8 mouse cellular contexts compared by ENCODE assay signal in genomic region chr11:73176186-73176585, GRCm38 (mm10). TPM values are rescaled to one million over a fixed set of nuclear protein-coding genes. Genes with fewer than 3 reads are reported as not detected.
DNase-seq lines count a peak whose midpoint lies in the region; ATAC-seq and TF ChIP-seq lines count a peak whose summit lies in the region.

No protein-coding gene starts in this region.

- H3K9me3 ChIP-seq in kidney, postnatal 0 days (replicated peaks; ENCODE audit: low read length): no peaks in the 10 kb centered on the region
- no peaks in the 10 kb centered on the region for H3K9me3 ChIP-seq in hindbrain, embryonic 14.5 days (ENCODE audit: control insufficient read depth, low read length)
- no peaks in the 10 kb centered on the region for H3K9me3 ChIP-seq in midbrain, embryonic 16.5 days (replicated peaks; ENCODE audit: control insufficient read depth, low read length, poor library complexity, severe bottlenecking)

- WGBS in kidney, postnatal 0 days: 1% methylated on average over 15 of the region's 15 CpGs
- WGBS in hindbrain, embryonic 14.5 days: under 1% methylated on average over 15 of the region's 15 CpGs
- WGBS in midbrain, embryonic 16.5 days: under 1% methylated on average over 15 of the region's 15 CpGs

- H3K27ac ChIP-seq in kidney, postnatal 0 days: peak overlapping the region; percentile 98
- peak overlapping the region; percentile 70 for H3K27ac ChIP-seq in bone marrow macrophage, adult 2 months (ENCODE audit: insufficient read depth, low read depth, low read length)
- peak overlapping the region; percentile 86 for H3K27ac ChIP-seq in hindbrain, embryonic 14.5 days
- peak overlapping the region; percentile 83 for H3K27ac ChIP-seq in midbrain, embryonic 16.5 days (ENCODE audit: low read length)

- H3K36me3 ChIP-seq in kidney, postnatal 0 days (ENCODE audit: insufficient read depth, low read length): peaks cover 3% of the 10 kb centered on the region; the same call in 1 of the 2 replicates
- peaks cover 20% of the 10 kb centered on the region for H3K36me3 ChIP-seq in hindbrain, embryonic 14.5 days (replicated peaks; ENCODE audit: control insufficient read depth, insufficient read depth)
- peaks cover 3% of the 10 kb centered on the region; the same call in 1 of the 2 replicates for H3K36me3 ChIP-seq in midbrain, embryonic 16.5 days (ENCODE audit: control insufficient read depth, insufficient read depth, low read length)

- peak overlapping the region; percentile 98 for H3K4me3 ChIP-seq in kidney, postnatal 0 days (replicated peaks; ENCODE audit: low read depth, low read length)
- peak overlapping the region; percentile 99 for H3K4me3 ChIP-seq in bone marrow macrophage, adult 2 months (ENCODE audit: insufficient read depth, low read length)
- H3K4me3 ChIP-seq in hindbrain, embryonic 14.5 days (replicated peaks; ENCODE audit: low read length): peak overlapping the region; percentile 98
- H3K4me3 ChIP-seq in midbrain, embryonic 16.5 days (ENCODE audit: low read depth, low read length): peak overlapping the region; percentile 82

- H3K27me3 ChIP-seq in kidney, postnatal 0 days (ENCODE audit: insufficient read depth, low read length): no peaks in the 10 kb centered on the region
- no peaks in the 10 kb centered on the region for H3K27me3 ChIP-seq in hindbrain, embryonic 14.5 days (ENCODE audit: control insufficient read depth, insufficient read depth, low read length)
- no peaks in the 10 kb centered on the region for H3K27me3 ChIP-seq in midbrain, embryonic 16.5 days (ENCODE audit: control insufficient read depth, insufficient read depth, low read depth, low read length)

- TF ChIP-seq CTCF in kidney, postnatal 0 days (IDR thresholded peaks at IDR 0.05; ENCODE audit: low read depth): no peak
- no peak for TF ChIP-seq CTCF in bone marrow macrophage, adult 2 months (IDR thresholded peaks at IDR 0.05; ENCODE audit: low read depth, low read length)

- H3K4me1 ChIP-seq in kidney, postnatal 0 days (replicated peaks; ENCODE audit: insufficient read depth, low read length): peaks cover 14% of the 10 kb centered on the region
- peaks cover 12% of the 10 kb centered on the region for H3K4me1 ChIP-seq in bone marrow macrophage, adult 2 months (ENCODE audit: control insufficient read depth, insufficient read depth, low read length)
- peaks cover 27% of the 10 kb centered on the region for H3K4me1 ChIP-seq in hindbrain, embryonic 14.5 days (replicated peaks; ENCODE audit: control insufficient read depth, insufficient read depth, low read length)
- peaks cover 30% of the 10 kb centered on the region for H3K4me1 ChIP-seq in midbrain, embryonic 16.5 days (ENCODE audit: control insufficient read depth, insufficient read depth, low read length)

- TF ChIP-seq POLR2A in bone marrow macrophage, adult 2 months (IDR thresholded peaks at IDR 0.05; ENCODE audit: borderline replicate concordance, low read depth, low read length): no peak

- peak overlapping the region; percentile 79 for H3K4me2 ChIP-seq in kidney, postnatal 0 days (ENCODE audit: low read length)
- peak overlapping the region; percentile 74 for H3K4me2 ChIP-seq in hindbrain, embryonic 14.5 days (replicated peaks)
- H3K4me2 ChIP-seq in midbrain, embryonic 16.5 days (ENCODE audit: low read length): peak overlapping the region; percentile 69

- peak; percentile 17 for DNase-seq in kidney, postnatal 0 days (ENCODE audit: low spot score)
- DNase-seq in kidney, adult 8-10 months: no peak
- DNase-seq in hindbrain, embryonic 14.5 days (ENCODE audit: low spot score): no peak
- DNase-seq in right cerebral cortex, adult 2 months (ENCODE audit: low spot score in 2 of 2): no peak
- DNase-seq in layer of hippocampus, adult 9-11 months: no peak
- DNase-seq in kidney, postnatal 10 days: no peak

- ATAC-seq in kidney, postnatal 0 days (replicated peaks; ENCODE audit: low FRiP score, low read depth): no peak
- ATAC-seq in hindbrain, embryonic 14.5 days (ENCODE audit: low FRiP score): no peak
- no peak; the same call in 1 of the 2 replicates for ATAC-seq in midbrain, embryonic 16.5 days

- H3K9ac ChIP-seq in kidney, postnatal 0 days (ENCODE audit: low read depth, low read length): peak overlapping the region; percentile 95
- peak overlapping the region; percentile 92 for H3K9ac ChIP-seq in hindbrain, embryonic 14.5 days
- peak overlapping the region; percentile 83 for H3K9ac ChIP-seq in midbrain, embryonic 16.5 days (ENCODE audit: low read depth, low read length)

RNA-seq across cellular contexts. Expression of gene Emc6, which starts 0.7 kb away (rescaled TPM):
- 182 and 187 TPM in 2 replicates for polyA plus RNA-seq in kidney, postnatal 0 days (2015; fragmentation: Nextera tagmentation; extraction: Ambion mirVana)
- polyA plus RNA-seq in bone marrow macrophage, adult 2 months (2012; ENCODE audit: insufficient read depth, insufficient read length, missing spikeins): 41.3 and 43.1 TPM in 2 replicates
- polyA plus RNA-seq in hindbrain, embryonic 14.5 days (2014; fragmentation: Nextera tagmentation; extraction: Ambion mirVana): 148 and 152 TPM in 2 replicates
- 127 and 133 TPM in 2 replicates for polyA plus RNA-seq in midbrain, embryonic 16.5 days (2015; fragmentation: Nextera tagmentation; extraction: Ambion mirVana)

RNA-seq across cellular contexts. Expression of gene Tax1bp3, which starts 0.7 kb away (rescaled TPM):
- polyA plus RNA-seq in kidney, postnatal 0 days (2015; fragmentation: Nextera tagmentation; extraction: Ambion mirVana): 227 and 237 TPM in 2 replicates
- polyA plus RNA-seq in bone marrow macrophage, adult 2 months (2012; ENCODE audit: insufficient read depth, insufficient read length, missing spikeins): 35.4 and 37.3 TPM in 2 replicates
- polyA plus RNA-seq in hindbrain, embryonic 14.5 days (2014; fragmentation: Nextera tagmentation; extraction: Ambion mirVana): 121 and 132 TPM in 2 replicates
- polyA plus RNA-seq in midbrain, embryonic 16.5 days (2015; fragmentation: Nextera tagmentation; extraction: Ambion mirVana): 132 and 145 TPM in 2 replicates

RNA-seq across cellular contexts. Expression of gene P2rx5, which starts 16.0 kb away (rescaled TPM):
- polyA plus RNA-seq in kidney, postnatal 0 days (2015; fragmentation: Nextera tagmentation; extraction: Ambion mirVana): 1.3 and 1.6 TPM in 2 replicates
- polyA plus RNA-seq in bone marrow macrophage, adult 2 months (2012; ENCODE audit: insufficient read depth, insufficient read length, missing spikeins): not detected in 2 replicates
- 0.33 and 1.0 TPM in 2 replicates for polyA plus RNA-seq in hindbrain, embryonic 14.5 days (2014; fragmentation: Nextera tagmentation; extraction: Ambion mirVana)
- 0.29 and 0.42 TPM in 2 replicates for polyA plus RNA-seq in midbrain, embryonic 16.5 days (2015; fragmentation: Nextera tagmentation; extraction: Ambion mirVana)

RNA-seq across cellular contexts. Expression of gene Ctns, which starts 22.7 kb away (rescaled TPM):
- polyA plus RNA-seq in kidney, postnatal 0 days (2015; fragmentation: Nextera tagmentation; extraction: Ambion mirVana): 21.7 and 22.8 TPM in 2 replicates
- 48.2 and 49.7 TPM in 2 replicates for polyA plus RNA-seq in bone marrow macrophage, adult 2 months (2012; ENCODE audit: insufficient read depth, insufficient read length, missing spikeins)
- 17.6 and 17.7 TPM in 2 replicates for polyA plus RNA-seq in hindbrain, embryonic 14.5 days (2014; fragmentation: Nextera tagmentation; extraction: Ambion mirVana)
- polyA plus RNA-seq in midbrain, embryonic 16.5 days (2015; fragmentation: Nextera tagmentation; extraction: Ambion mirVana): 18.6 and 20.1 TPM in 2 replicates

RNA-seq across cellular contexts. Expression of gene Shpk, which starts 23.1 kb away (rescaled TPM):
- polyA plus RNA-seq in kidney, postnatal 0 days (2015; fragmentation: Nextera tagmentation; extraction: Ambion mirVana): 3.8 and 3.9 TPM in 2 replicates
- polyA plus RNA-seq in bone marrow macrophage, adult 2 months (2012; ENCODE audit: insufficient read depth, insufficient read length, missing spikeins): 3.3 and 4.0 TPM in 2 replicates
- polyA plus RNA-seq in hindbrain, embryonic 14.5 days (2014; fragmentation: Nextera tagmentation; extraction: Ambion mirVana): 1.6 and 2.5 TPM in 2 replicates
- polyA plus RNA-seq in midbrain, embryonic 16.5 days (2015; fragmentation: Nextera tagmentation; extraction: Ambion mirVana): 2.1 and 2.4 TPM in 2 replicates
